Mouse (Mus musculus) embryonic fibroblast, embryonic 13.5 days (primary cell): ENCODE data around the gene Ucp2.

ENCODE experiments used
- CTCF ChIP-seq: IDR thresholded peaks from 2 replicates; pipeline ENCODE4 v1.5.1; 2011; ENCODE audit warnings: mild to moderate bottlenecking, control low read depth, low read length, moderate library complexity, borderline replicate concordance; ENCODE audit not compliant: insufficient read depth
- POLR2A ChIP-seq: IDR thresholded peaks from 2 replicates; pipeline ENCODE4 v1.6.1; 2011; ENCODE audit warnings: low read depth, mild to moderate bottlenecking, control low read depth, low read length, moderate library complexity

DNA sequence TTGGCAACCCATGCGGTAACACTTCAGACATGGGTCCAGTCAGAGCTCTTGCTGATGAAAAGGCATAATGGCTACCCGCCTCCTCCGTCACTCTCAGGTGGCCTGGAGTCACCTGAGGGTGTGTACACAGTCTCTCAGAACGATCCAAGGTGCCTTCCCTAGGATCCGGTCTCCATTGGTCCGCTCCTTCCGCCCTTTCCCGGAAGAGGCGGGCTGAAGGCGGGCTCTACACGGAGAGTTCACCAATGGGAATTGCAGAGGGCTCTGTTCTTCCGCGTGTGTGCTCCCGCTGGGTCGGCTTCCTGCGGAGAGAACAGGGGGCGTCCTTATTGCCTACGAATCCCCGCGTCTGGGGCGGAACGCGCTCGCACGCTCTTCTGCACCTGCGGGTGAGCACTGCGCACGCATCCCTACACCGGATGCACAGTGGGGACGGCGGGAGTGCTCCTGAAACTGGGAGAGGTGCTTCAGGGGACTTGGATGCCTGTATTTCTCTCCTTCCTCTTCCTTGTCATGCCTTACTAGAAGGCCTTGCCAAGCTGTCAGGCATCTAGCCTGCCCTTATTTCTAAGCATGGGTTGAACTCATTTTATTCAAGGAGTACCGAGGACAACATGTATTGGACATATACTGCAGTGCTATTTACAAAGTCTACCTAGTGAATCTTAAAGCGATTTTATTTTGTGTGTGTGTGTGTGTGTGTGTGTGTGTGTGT is 43.8 kb downstream of the Ucp2 start, which contains the start of gene Coa4:
- TF ChIP-seq CTCF, result no peak
- TF ChIP-seq POLR2A, result peak; percentile 72
